Mouse (Mus musculus) hindbrain, embryonic 15.5 days (tissue): ENCODE measurements around the gene Cux1. TPM values are rescaled to one million over a fixed set of nuclear protein-coding genes. Genes with fewer than 3 reads are reported as not detected.
"Not testable (repeated sequence)": the region's sequence is repeated elsewhere in the genome, so short reads cannot be mapped to it uniquely, and the experiment has no call there.

ENCODE experiments used
- ATAC-seq: fragments of 200-750 bp; cut with Nextera tagmentation; 2 replicates; pipeline ENCODE4 v1.8.0; 2017; ENCODE audit warnings: low read depth, moderate number of reproducible peaks, moderate TSS enrichment; ENCODE audit not compliant: low FRiP score
- H3K27ac ChIP-seq: fragments of 300-500 bp; sonication (generic); replicated peaks from 2 replicates; pipeline ENCODE4 v1.5.1; 2015; ENCODE audit warnings: mild to moderate bottlenecking, inconsistent platforms
- H3K27me3 ChIP-seq: fragments of 300-500 bp; sonication (generic); 2 replicates; pipeline ENCODE4 v1.6.1; 2015; ENCODE audit warnings: control low read depth, inconsistent platforms
- H3K36me3 ChIP-seq: fragments of 300-500 bp; sonication (generic); 2 replicates; pipeline ENCODE4 v1.6.1; 2015; ENCODE audit warnings: control low read depth, inconsistent platforms
- H3K4me1 ChIP-seq: fragments of 300-500 bp; sonication (generic); replicated peaks from 2 replicates; pipeline ENCODE4 v1.6.1; 2015; ENCODE audit warnings: control low read depth, inconsistent platforms
- H3K4me2 ChIP-seq: fragments of 300-500 bp; sonication (generic); 2 replicates; pipeline ENCODE4 v1.6.1; 2015; ENCODE audit warnings: moderate library complexity, mild to moderate bottlenecking, inconsistent platforms
- H3K4me3 ChIP-seq: fragments of 300-500 bp; sonication (generic); 2 replicates; pipeline ENCODE4 v1.5.1; 2015; ENCODE audit warnings: mild to moderate bottlenecking, inconsistent platforms
- H3K9ac ChIP-seq: fragments of 300-500 bp; sonication (generic); 2 replicates; pipeline ENCODE4 v1.6.1; 2015; ENCODE audit warnings: inconsistent platforms
- H3K9me3 ChIP-seq: fragments of 300-500 bp; sonication (generic); 2 replicates; pipeline ENCODE4 v1.6.1; 2016; ENCODE audit warnings: control low read depth, inconsistent platforms
- WGBS: fragments of 180-500 bp; shearing (Covaris S2); methylation state at CpG from one replicate; pipeline ENCODE4 v1.1.7; 2015; 5-methylcytosine and 5-hydroxymethylcytosine counted together
- microRNA-seq: library from miRNA; unstranded; fragments of <30 nt; microRNA quantifications from one replicate; pipeline ENCODE4, GENCODE M21; 2016
- polyA plus RNA-seq: library from polyadenylated mRNA; unstranded; fragments of >200 nt; fragmentation: Nextera tagmentation; extraction: Ambion mirVana; gene quantifications from 2 replicates; pipeline ENCODE4 v1.2.1, GENCODE M21; 2015

Cux1 gene
- polyA plus RNA-seq, 1 experiment from 2014 or later = 106 TPM

DNA sequence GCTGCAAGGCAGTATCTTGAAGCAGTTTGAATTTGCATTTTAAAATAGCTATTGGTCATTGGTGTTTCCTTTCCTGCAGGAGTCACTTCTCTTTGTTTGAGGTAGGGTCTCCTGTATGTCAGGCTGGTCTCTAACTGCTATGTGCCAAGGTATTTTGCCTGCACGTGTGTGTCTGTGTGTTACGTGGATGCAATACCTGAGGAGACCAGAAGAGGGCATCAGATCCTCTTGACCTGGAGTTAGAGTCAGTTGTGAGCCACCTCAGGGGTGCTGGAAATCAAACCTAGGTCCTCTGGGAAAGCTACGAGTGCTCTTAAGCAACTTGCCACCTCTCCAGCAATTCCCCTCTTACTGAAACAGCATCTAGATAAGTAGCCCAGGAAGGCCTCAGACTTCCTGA, 352.1 kb downstream of the Cux1 start:
- Histone ChIP-seq H3K4me1 (no peaks in the 10 kb centered on the region), H3K4me3 (no peak overlapping the region), H3K9me3 (no peaks in the 10 kb centered on the region), H3K4me2 (no peak overlapping the region), H3K27ac (no peak overlapping the region), H3K36me3 (peaks cover 8% of the 10 kb centered on the region; the same call in 1 of the 2 replicates), H3K27me3 (no peaks in the 10 kb centered on the region), H3K9ac (no peak overlapping the region)
- no peak for ATAC-seq
- 85% methylated on average over 3 of the region's 3 CpGs for WGBS

DNA sequence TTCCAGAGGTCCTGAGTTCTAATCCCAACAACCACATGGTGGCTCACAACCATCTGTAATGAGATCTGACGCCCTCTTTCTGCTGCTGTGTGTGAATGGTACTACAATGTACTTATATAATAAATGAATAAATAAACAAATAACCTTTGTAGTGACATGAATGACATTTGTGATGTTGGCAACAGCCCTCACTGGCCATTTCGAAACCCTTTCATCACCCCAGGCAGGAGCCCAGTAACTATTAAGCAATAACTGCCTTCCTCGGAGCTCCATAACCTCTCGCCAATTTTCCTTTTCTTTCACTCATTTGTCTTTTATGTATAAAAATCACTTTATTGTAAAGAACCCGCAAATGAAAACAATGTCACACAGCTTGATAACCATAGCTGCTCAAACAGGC, 353.6 kb downstream of the Cux1 start:
- no peak overlapping the region for H3K4me3 ChIP-seq
- H3K4me1 ChIP-seq = no peaks in the 10 kb centered on the region
- H3K9ac ChIP-seq = no peak overlapping the region
- H3K4me2 ChIP-seq = no peak overlapping the region
- no peaks in the 10 kb centered on the region for H3K27me3 ChIP-seq
- no peak for ATAC-seq
- peaks cover 6% of the 10 kb centered on the region; the same call in 1 of the 2 replicates for H3K36me3 ChIP-seq
- no peak overlapping the region for H3K27ac ChIP-seq
- WGBS = 84% methylated on average over 5 of the region's 5 CpGs
- no peaks in the 10 kb centered on the region for H3K9me3 ChIP-seq

DNA sequence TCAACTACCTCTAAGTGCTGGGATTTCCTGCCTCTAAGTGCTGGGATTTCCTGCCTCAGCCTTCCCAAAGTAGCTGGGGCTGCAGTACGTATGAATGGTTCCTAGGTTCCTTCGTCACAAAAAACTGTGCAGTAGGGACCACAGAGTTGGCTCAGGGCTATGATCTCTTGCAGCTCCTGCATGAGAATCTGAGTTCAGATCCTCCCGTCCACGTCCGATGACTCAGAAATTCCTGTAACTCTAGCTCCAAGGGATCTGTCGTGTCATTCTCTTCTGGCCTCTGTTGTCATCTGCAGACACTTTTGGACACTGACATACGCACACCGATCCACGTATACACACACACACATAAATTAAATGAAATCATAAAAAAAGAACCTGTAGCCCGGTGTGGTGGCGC, 354.6 kb downstream of the Cux1 start:
- 94% methylated on average over 11 of the region's 11 CpGs for WGBS
- Histone ChIP-seq H3K9ac (no peak overlapping the region), H3K4me2 (no peak overlapping the region), H3K4me3 (no peak overlapping the region), H3K27ac (no peak overlapping the region), H3K27me3 (no peaks in the 10 kb centered on the region), H3K9me3 (no peaks in the 10 kb centered on the region), H3K4me1 (no peaks in the 10 kb centered on the region), H3K36me3 (no peaks in the 10 kb centered on the region)
- ATAC-seq = no peak

DNA sequence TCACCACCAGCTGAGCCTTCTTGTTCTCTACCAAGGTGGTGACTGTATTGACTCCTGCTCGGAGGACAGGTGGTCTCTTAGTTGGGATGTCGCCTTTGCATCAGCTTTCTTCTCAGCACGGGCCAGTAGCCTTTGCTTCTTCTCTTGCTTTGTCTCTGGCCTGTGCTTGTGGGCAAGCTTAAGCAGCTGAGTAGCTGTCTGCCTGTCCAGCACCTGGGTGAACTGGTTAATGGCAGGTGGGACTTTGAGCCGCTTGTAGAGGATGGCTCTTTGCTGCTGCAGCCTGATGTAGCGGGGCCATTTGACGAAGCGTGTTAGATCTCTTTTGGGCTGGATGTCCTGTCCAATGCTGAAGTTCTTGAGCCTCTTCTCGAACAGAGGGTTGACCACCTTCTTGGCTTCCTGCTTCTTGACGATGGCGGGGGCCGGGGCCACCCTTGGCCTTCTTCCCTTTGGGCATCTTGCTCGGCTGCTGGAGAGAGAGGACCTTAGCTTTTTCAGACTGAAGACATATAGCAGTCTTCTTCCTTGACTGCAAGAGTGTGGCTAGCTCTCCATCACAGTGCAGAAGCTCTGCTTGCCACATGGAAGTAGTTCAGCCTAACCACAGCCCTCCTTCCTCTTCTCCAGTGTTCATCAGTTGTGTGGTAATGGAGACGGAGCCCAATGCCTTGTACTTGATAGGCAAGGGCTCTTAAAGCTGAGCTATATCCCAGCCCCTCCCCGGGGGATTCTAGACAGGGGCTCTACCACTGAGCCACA, 355.8 kb downstream of the Cux1 start:
- H3K4me2 ChIP-seq, H3K9me3 ChIP-seq, H3K27me3 ChIP-seq, H3K9ac ChIP-seq, H3K36me3 ChIP-seq, H3K4me1 ChIP-seq, H3K27ac ChIP-seq, H3K4me3 ChIP-seq, ATAC-seq: not testable (repeated sequence)
- 94% methylated on average over 14 of the region's 14 CpGs for WGBS

DNA sequence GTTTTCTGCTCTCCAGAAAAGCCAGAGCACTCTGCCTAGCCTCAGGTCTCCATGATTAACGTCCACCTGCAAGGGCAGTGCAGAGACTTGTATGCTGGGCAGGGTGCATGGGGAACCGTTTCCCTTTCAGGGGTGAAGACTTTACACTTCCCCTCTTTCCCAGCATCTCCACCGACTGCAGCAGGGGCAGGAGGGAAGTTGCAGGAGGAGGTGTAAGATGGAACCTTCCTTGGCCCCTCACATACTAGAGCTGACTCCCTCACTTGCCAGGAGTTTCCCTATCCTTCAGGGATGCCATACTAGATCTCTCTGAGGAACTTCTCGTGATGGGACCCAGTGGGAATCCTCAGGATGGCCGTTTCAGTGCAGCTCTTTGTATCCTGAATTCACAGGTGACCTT, 356.7 kb downstream of the Cux1 start:
- no peak for ATAC-seq
- H3K4me3 ChIP-seq = no peak overlapping the region
- WGBS = 83% methylated on average over 5 of the region's 5 CpGs
- no peak overlapping the region for H3K27ac ChIP-seq
- no peaks in the 10 kb centered on the region for H3K27me3 ChIP-seq
- no peaks in the 10 kb centered on the region for H3K36me3 ChIP-seq
- no peak overlapping the region for H3K4me2 ChIP-seq
- H3K4me1 ChIP-seq = no peaks in the 10 kb centered on the region
- H3K9ac ChIP-seq = no peak overlapping the region
- no peaks in the 10 kb centered on the region for H3K9me3 ChIP-seq

DNA sequence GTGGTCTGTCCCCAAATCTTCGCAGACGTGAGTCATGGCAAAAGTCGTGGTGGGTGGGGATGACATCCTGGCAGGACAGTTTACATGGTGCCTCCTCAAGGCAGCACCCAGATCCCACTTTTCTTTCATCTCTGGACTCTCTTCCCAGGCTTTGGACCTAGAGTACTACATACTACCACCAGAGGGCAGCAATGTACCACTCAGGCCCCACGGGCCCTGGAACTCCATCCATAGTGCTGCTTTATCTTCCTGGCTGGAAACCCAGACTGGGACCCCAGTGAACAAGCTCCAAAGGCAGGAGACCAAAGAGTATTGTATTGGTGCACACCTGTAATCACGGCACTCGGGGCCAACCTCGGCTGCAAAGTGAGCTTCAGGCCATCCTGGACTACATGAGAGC, 365.5 kb downstream of the Cux1 start:
- no peak overlapping the region for H3K27ac ChIP-seq
- H3K4me2 ChIP-seq = no peak overlapping the region
- no peaks in the 10 kb centered on the region for H3K9me3 ChIP-seq
- peaks cover 14% of the 10 kb centered on the region for H3K4me1 ChIP-seq
- peak; percentile 65; the same call in 1 of the 2 replicates for ATAC-seq
- H3K4me3 ChIP-seq = no peak overlapping the region
- no peaks in the 10 kb centered on the region for H3K27me3 ChIP-seq
- H3K9ac ChIP-seq = no peak overlapping the region
- 31% methylated on average over 7 of the region's 7 CpGs for WGBS
- H3K36me3 ChIP-seq = 0 out of 2 replicates have a peak, but pooled peaks cover 1% of the 10 kb centered on the region

DNA sequence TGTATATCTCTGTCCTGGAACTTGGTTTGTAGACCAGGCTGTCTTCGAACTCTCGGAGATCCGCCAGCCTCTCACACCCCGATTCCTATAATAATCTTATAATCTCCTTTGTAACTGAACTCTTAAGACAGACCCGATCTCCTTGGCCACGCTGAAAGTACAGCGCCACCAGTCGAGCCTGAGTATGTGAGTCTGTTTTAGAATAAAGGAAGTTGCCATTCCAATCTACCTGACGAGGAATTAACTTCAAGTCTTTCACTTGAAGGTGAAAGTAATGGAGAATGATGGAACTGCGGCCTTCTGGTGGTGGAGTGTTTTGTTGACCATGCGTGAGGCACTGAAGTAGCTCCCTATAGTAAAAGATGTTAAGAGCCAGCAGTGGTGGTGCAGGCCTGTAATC, 367.8 kb downstream of the Cux1 start:
- Histone ChIP-seq H3K4me3 (peak overlapping the region; percentile 91), H3K27me3 (no peaks in the 10 kb centered on the region), H3K36me3 (peaks cover 24% of the 10 kb centered on the region), H3K4me2 (peak overlapping the region; percentile 62), H3K27ac (peak overlapping the region; percentile 86; the same call in 1 of the 2 replicates), H3K9me3 (no peaks in the 10 kb centered on the region), H3K4me1 (peaks cover 14% of the 10 kb centered on the region), H3K9ac (peak overlapping the region; percentile 76)
- WGBS = 31% methylated on average over 11 of the region's 11 CpGs
- no peak for ATAC-seq

DNA sequence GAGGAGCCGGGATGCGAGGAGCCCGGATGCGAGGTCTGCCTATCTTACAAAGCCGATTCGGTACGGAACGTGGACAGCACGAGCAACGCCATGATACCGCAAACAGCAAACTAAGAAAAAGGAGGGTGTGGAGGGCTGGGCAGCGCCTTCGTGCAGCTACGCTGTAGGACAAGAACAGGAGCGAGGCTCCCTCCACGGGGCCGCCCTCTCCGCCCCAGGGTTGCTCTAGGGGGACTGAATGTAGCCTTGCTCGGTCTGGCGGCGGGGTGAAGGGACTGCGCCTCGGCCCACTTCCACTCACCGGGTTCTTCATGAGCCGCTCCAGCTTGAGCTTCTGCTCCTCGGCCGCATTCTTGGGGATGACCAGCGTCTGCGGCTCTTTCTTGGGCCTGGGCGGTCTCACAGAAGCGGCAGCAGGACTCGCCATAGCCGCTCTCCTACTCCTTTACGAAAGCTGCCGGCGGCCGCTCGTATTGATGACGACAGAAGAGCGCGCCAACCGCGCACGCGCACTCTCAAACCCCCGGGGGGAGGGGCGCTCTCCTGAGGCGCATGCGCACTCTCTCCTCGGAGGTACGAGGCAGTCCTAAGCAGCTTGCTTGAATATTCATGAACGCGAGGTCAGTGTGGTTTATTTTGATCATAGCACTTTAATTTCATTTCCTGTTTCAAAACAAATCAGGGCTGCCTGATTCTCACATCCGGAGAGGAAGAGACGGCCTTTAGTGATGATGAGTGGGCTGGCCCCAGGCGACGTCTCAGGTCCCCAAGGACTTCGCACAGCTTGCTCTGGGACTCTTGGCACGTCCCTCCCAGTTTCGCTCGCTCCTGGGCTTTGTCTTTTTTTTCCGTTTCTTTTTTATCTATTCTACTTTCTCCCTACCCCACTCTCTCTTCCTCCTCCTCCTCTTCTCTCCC, 368.6 kb downstream of the Cux1 start, which contains the start of gene Prkrip1:
Prkrip1 (minus strand) TSS at position 490 of the 918 bp plus-strand sequence.
- Histone ChIP-seq H3K9ac (peak within 1 kb of the TSS; percentile 85), H3K4me2 (peak within 1 kb of the TSS; percentile 81), H3K9me3 (no peaks in the 10 kb centered on the region), H3K4me3 (peak within 1 kb of the TSS; percentile 91), H3K27ac (peak within 1 kb of the TSS; percentile 86), H3K4me1 (peaks cover 14% of the 10 kb centered on the region), H3K27me3 (no peaks in the 10 kb centered on the region), H3K36me3 (peaks cover 32% of the 10 kb centered on the region)
- ATAC-seq = peak; percentile 90
- WGBS = under 1% methylated on average over 62 of the region's 62 CpGs

Small RNA genes lying within 50 kb of the gene (microRNA-seq; reads per million reads assigned to microRNA genes)
- gene Mir721 = not detected

Other genes with a start within 250 kb of the Cux1 start
- gene Myl10, start 125.7 kb upstream of the Cux1 start, polyA plus RNA-seq = not detected in 2 replicates